Mouse (Mus musculus): ENCODE measurements around the gene Senp7. TPM values are rescaled to one million over a fixed set of nuclear protein-coding genes. Genes with fewer than 3 reads are reported as not detected.
"Not testable (repeated sequence)": the region's sequence is repeated elsewhere in the genome, so short reads cannot be mapped to it uniquely, and the experiment has no call there.

The Senp7 gene
- 25.1 and 25.2 TPM in 2 replicates for polyA plus RNA-seq (2012; rRNA removed)

DNA sequence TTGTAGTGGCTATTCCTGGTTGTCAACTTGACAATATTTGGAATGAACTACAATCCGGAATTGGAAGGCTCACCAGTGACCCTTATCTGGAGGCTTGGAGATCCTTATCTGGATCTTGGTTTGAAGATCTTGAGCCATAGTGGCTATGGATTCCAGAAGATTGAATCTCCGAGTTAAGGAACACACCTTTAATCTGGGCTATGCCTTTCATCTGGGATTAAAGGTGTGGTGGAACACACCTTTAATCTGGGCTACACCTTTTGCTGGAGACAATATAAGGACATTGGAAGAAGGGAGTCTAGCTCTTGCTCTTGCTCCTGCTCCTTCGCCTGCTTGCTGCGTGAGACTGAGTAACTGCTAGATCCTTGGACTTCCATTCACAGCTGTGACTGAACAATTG lies at the start of gene Senp7:
Senp7 (plus strand) TSS at position 301 of the 400 bp plus-strand sequence.
- H3K4me3 ChIP-seq (ENCODE audit: insufficient read depth, low read length): peak within 1 kb of the TSS; percentile 32

DNA sequence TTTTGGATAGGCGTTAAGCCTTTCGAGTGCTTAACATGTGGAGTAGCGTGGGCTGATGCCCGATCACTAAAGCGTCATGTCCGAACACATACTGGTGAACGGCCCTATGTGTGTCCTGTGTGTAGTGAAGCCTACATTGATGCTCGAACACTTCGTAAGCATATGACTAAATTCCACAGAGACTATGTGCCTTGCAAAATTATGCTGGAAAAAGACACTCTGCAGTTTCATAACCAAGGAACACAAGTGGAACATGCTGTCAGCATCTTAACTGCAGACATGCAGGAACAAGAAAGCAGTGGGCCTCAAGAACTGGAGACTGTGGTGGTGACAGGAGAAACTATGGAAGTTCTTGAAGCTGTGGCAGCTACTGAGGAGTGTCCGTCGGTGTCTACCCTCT lies 41.3 kb upstream of the Senp7 start:
- TF ChIP-seq POLR2A (IDR thresholded peaks at IDR 0.05; ENCODE audit: extremely low read depth, insufficient read depth, low read length) (no peak), CTCF (IDR thresholded peaks at IDR 0.05; ENCODE audit: extremely low read depth, insufficient read depth, low read length) (no peak)
- Histone ChIP-seq H3K4me1 (ENCODE audit: control insufficient read depth, insufficient read depth, low read length) (peaks cover 4% of the 10 kb centered on the region), H3K27ac (ENCODE audit: insufficient read depth, low read length) (0 out of 2 replicates have a peak overlapping the region, but pooled peaks have one; percentile 15), H3K4me3 (ENCODE audit: insufficient read depth, low read length) (no peak overlapping the region)

More for the DNA sequence above, at the start of gene Senp7:
- not testable (repeated sequence) for H3K4me1 ChIP-seq (ENCODE audit: control insufficient read depth, insufficient read depth, low read length); H3K27ac ChIP-seq (ENCODE audit: insufficient read depth, low read length)

DNA sequence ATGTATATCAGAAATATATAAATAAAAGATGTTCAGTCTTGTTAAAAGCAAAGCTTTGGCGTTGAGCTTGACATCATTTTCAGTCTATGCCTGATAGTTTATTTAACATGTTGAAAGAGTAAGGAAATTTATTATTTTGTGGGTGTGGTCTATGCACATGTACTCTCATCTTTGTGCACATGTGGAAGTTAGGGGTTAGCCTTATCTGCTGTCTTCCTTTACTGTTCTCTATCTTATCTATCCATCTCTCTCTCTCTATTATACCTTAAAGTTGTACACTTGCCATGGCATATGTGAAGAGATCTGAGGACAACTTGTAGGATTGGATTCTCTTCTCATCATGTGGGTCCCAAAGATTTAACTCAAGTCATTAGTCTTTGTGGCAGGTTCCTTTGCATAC lies 39.3 kb upstream of the Senp7 start:
- Histone ChIP-seq H3K27ac (ENCODE audit: insufficient read depth, low read length) (no peak overlapping the region), H3K4me3 (ENCODE audit: insufficient read depth, low read length) (no peak overlapping the region), H3K4me1 (ENCODE audit: control insufficient read depth, insufficient read depth, low read length) (peaks cover 4% of the 10 kb centered on the region)
- no peak for TF ChIP-seq POLR2A (IDR thresholded peaks at IDR 0.05; ENCODE audit: extremely low read depth, insufficient read depth, low read length)
- TF ChIP-seq CTCF (IDR thresholded peaks at IDR 0.05; ENCODE audit: extremely low read depth, insufficient read depth, low read length): no peak

DNA sequence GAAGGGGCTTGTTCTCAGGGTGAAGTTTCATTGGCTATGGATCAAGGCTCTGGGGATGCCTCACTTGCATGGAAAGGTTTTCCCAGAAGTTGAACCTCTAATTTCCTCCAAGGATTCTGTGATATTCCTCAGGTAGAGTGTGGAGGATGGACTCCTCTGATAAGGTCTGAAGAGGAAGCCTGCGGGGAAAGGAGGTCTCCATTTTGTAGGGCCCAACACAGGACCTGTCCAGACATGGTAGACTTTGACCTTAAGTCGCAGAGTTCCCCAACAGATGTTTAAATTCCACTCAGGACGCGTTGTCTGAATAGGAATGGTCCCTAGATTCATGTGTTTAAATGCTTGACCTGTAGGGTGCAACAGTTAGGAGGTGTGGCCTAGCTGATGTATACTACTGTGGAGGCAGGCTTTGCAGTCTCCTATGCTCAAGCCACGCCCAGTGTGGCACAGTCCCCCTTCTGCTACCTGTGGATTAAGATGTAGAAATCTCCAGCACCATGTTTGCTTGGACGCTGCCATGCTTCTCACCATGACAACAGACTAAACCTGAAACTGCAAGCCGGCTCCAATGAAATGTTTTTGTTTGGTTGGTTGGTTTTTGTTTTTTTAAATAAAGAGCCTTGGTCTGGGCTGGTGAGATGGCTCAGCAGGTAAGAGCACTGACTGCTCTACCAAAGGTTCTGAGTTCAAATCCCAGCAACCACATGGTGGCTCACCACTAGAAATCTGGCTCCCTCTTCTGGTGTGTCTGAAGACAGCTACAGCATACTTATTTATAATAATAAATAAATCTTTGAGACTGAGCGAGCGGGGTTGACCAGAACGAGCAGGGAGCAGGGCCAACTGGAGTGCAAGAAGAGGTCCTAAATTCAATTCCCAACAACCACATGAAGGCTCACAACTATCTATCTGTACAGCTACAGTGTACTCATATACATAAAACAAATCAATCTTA lies 35.1 kb upstream of the Senp7 start:
- Histone ChIP-seq H3K4me3 (ENCODE audit: insufficient read depth, low read length) (no peak overlapping the region), H3K4me1 (ENCODE audit: control insufficient read depth, insufficient read depth, low read length) (no peaks in the 10 kb centered on the region), H3K27ac (ENCODE audit: insufficient read depth, low read length) (no peak overlapping the region)
- TF ChIP-seq CTCF (IDR thresholded peaks at IDR 0.05; ENCODE audit: extremely low read depth, insufficient read depth, low read length) (no peak), POLR2A (IDR thresholded peaks at IDR 0.05; ENCODE audit: extremely low read depth, insufficient read depth, low read length) (no peak)

DNA sequence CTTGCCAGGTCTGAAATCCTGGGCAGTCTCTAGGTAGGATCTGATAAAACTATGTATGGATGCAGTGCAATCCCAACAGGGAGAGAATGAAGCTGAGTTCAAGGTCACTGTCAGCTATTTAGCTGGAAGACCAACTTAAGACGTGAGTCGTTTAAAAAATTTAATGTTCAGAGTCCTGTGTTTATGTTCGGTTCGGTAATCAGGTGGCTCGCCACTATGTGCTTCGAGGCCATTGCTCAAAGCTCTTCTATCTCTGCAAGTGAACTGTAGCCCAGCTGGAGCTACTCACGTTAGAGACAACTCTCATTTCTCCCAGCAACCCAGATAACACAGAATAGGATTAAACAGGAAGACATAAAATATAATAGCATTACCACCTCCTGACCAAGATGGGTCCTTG lies 34.1 kb upstream of the Senp7 start:
- Histone ChIP-seq H3K4me1 (ENCODE audit: control insufficient read depth, insufficient read depth, low read length) (no peaks in the 10 kb centered on the region), H3K27ac (ENCODE audit: insufficient read depth, low read length) (no peak overlapping the region), H3K4me3 (ENCODE audit: insufficient read depth, low read length) (no peak overlapping the region)
- no peak for TF ChIP-seq CTCF (IDR thresholded peaks at IDR 0.05; ENCODE audit: extremely low read depth, insufficient read depth, low read length)
- no peak for TF ChIP-seq POLR2A (IDR thresholded peaks at IDR 0.05; ENCODE audit: extremely low read depth, insufficient read depth, low read length)

DNA sequence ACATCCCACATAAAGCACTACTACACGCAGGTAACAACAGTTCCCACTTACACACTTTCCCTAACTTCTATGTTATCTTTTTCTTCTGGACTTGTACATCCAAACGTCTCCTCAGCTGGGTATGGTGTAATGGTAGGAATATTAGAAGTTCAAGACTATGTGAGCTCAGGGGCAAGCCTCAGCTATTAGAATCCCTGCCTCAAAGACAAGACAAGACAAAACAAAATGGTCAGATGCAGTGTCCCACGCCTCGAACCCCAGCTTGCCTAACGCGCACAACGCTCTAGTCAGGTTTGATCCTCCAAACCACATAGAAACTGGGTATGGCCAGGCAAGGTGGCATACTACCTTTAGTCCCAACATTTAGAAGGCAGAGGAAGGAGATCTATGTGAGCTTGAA lies 28.5 kb upstream of the Senp7 start:
- H3K4me1 ChIP-seq (ENCODE audit: control insufficient read depth, insufficient read depth, low read length): no peaks in the 10 kb centered on the region; the same call in 1 of the 2 replicates
- no peak overlapping the region for H3K4me3 ChIP-seq (ENCODE audit: insufficient read depth, low read length)
- no peak for TF ChIP-seq CTCF (IDR thresholded peaks at IDR 0.05; ENCODE audit: extremely low read depth, insufficient read depth, low read length)
- TF ChIP-seq POLR2A (IDR thresholded peaks at IDR 0.05; ENCODE audit: extremely low read depth, insufficient read depth, low read length): no peak
- H3K27ac ChIP-seq (ENCODE audit: insufficient read depth, low read length): no peak overlapping the region

DNA sequence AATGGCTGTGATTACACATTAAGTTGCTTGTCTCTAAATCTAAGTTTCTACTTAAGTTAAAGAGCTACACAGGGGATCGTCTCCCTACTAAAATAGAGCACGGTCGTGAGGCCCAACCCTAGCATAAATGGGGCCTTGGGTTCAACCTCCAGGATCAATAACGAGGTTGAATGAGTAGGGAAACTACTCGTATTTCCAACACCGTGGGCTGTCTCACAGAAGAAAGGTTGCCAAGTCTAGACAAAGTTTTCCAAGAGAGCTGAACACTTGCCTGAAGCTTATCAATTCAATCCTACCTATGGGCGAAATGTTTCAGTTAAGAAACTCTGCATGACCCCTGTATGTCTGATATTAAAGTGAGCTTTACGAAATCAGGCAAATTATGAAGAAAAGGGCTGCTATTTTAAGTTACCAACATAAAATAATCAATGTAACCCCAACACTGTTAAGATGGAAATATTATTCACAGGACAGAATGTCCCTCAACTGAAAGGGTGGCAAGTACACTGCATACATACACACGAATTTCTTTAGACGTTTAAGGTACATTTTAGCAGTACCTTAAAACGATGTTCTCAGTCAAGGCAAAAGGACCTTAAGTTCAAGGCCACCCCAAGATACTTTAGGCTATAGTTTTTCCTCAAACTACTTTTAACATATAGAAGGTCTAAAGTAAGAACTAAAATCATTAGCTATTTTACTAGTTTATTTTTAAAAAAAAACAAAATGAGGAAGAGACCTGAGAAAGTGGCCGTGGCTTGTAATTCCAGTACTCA lies 20.1 kb upstream of the Senp7 start:
- Histone ChIP-seq H3K4me3 (ENCODE audit: insufficient read depth, low read length) (peak overlapping the region; percentile 63), H3K4me1 (ENCODE audit: control insufficient read depth, insufficient read depth, low read length) (peaks cover 5% of the 10 kb centered on the region; the same call in 1 of the 2 replicates), H3K27ac (ENCODE audit: insufficient read depth, low read length) (no peak overlapping the region)
- TF ChIP-seq POLR2A (IDR thresholded peaks at IDR 0.05; ENCODE audit: extremely low read depth, insufficient read depth, low read length): no peak
- TF ChIP-seq CTCF (IDR thresholded peaks at IDR 0.05; ENCODE audit: extremely low read depth, insufficient read depth, low read length): no peak

DNA sequence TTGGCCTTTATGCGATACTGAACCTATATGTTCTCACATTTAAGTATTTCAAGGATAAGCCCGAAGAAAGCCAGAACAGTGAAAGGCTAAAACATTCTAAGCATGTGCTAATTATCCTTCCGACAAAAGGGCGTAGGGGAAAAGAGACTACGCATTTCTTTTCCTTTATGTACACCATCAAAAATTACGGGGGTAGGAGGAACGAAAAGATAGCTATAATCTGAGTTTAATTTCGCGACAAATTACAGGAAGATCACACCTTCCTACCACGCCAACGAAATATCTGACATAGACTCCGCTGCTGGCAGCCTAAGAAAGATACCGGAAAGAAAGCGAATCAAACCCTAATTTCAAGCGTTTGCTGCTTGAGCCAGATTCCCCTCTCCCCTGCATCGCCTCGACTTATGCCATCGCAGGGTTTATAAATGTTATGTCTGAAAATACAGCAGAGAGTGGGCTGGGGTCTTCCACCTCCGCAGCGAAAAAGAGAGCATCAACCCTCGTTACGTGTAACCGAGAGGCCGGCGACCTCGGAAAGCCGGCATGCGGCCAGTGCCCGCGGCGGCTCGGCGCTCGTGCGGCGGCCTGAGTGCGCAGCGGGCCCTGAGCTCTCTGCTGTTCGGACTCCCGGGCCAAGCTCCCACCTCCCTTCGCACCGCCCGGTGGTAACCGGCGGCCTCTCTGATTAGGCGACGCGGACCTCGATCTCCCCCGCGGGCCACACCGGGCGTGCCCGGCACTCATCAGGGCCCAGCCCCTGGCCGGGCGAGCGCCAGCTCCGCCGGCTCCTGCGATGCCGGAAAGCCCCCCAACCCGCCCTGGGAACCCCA lies 19.2 kb upstream of the Senp7 start:
- H3K4me1 ChIP-seq (ENCODE audit: control insufficient read depth, insufficient read depth, low read length): peaks cover 5% of the 10 kb centered on the region; the same call in 1 of the 2 replicates
- TF ChIP-seq POLR2A (IDR thresholded peaks at IDR 0.05; ENCODE audit: extremely low read depth, insufficient read depth, low read length): no peak
- no peak for TF ChIP-seq CTCF (IDR thresholded peaks at IDR 0.05; ENCODE audit: extremely low read depth, insufficient read depth, low read length)
- H3K27ac ChIP-seq (ENCODE audit: insufficient read depth, low read length): peak overlapping the region; percentile 87
- peak overlapping the region; percentile 63 for H3K4me3 ChIP-seq (ENCODE audit: insufficient read depth, low read length)

DNA sequence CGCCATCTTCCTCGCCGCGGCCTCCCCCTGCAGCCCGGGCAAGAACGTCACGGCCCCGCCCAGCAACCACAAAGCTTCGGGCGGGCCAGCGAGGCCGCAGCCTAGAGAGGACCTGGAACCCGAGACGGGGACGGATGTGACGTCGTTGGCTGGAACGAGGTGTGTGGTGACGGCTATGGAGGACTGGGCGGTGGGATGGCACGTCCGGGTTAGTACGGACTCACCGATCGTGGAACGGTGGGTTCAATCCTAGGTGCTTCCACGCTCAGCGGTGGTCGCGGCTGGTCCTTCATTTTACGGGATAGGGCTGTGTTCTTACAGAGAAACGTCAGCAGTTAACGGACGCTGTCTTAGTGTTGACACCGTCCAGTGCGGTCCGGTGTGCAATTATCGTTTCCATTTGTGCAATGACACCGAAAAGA lies 18.5 kb upstream of the Senp7 start, which contains the start of gene Pcnp:
Pcnp (minus strand) TSS at position 79 of the 422 bp plus-strand sequence.
- Histone ChIP-seq H3K4me3 (ENCODE audit: insufficient read depth, low read length) (peak within 1 kb of the TSS; percentile 63), H3K4me1 (ENCODE audit: control insufficient read depth, insufficient read depth, low read length) (peaks cover 5% of the 10 kb centered on the region; the same call in 1 of the 2 replicates), H3K27ac (ENCODE audit: insufficient read depth, low read length) (peak within 1 kb of the TSS; percentile 87)
- peak; percentile 98 for TF ChIP-seq POLR2A (IDR thresholded peaks at IDR 0.05; ENCODE audit: extremely low read depth, insufficient read depth, low read length)
- TF ChIP-seq CTCF (IDR thresholded peaks at IDR 0.05; ENCODE audit: extremely low read depth, insufficient read depth, low read length): no peak
